Mouse (Mus musculus) liver, adult 2 months (tissue): ENCODE results near the gene Slc34a2. TPM values are rescaled to one million over a fixed set of nuclear protein-coding genes. Genes with fewer than 3 reads are reported as not detected.
A peak's percentile ranks its signal among the peaks of the same experiment; 100 is the strongest.

Source experiments
- DNase-seq: peaks from one replicate; pipeline ENCODE4 v3.0.0-alpha.2; 2011; ENCODE audit warnings: low read depth, low spot score; ENCODE audit errors: extremely low read depth
- H3K27ac ChIP-seq: fragments of 200-500 bp; replicated peaks from 2 replicates; pipeline ENCODE4 v1.5.1; 2012; ENCODE audit warnings: low read depth, mild to moderate bottlenecking, control low read depth, inconsistent platforms, low read length; ENCODE audit not compliant: insufficient read depth
- H3K27me3 ChIP-seq: fragments of 200-500 bp; 2 replicates; pipeline ENCODE4 v1.6.1; 2012; ENCODE audit warnings: mild to moderate bottlenecking, moderate library complexity, low read length, inconsistent platforms; ENCODE audit not compliant: control insufficient read depth, insufficient read depth
- H3K36me3 ChIP-seq: fragments of 200-500 bp; 2 replicates; pipeline ENCODE4 v1.6.1; 2012; ENCODE audit warnings: low read length, inconsistent platforms; ENCODE audit not compliant: control insufficient read depth, insufficient read depth
- H3K4me1 ChIP-seq: fragments of 200-500 bp; 2 replicates; pipeline ENCODE4 v1.6.1; 2011; ENCODE audit warnings: low read length; ENCODE audit not compliant: control insufficient read depth, insufficient read depth
- H3K4me3 ChIP-seq: fragments of 200-500 bp; 2 replicates; pipeline ENCODE4 v1.5.1; 2011; ENCODE audit warnings: low read depth, mild to moderate bottlenecking, control low read depth, low read length, moderate library complexity; ENCODE audit not compliant: insufficient read depth
- H3K79me2 ChIP-seq: fragments of 200-500 bp; 2 replicates; pipeline ENCODE4 v1.6.1; 2012; ENCODE audit warnings: inconsistent platforms, mild to moderate bottlenecking, low read length, moderate library complexity; ENCODE audit not compliant: control insufficient read depth, insufficient read depth
- H3K9ac ChIP-seq: fragments of 200-500 bp; 2 replicates; pipeline ENCODE4 v1.6.1; 2012; ENCODE audit warnings: low read depth, mild to moderate bottlenecking, control low read depth, inconsistent platforms, low read length
- CTCF ChIP-seq: fragments of 200-500 bp; IDR thresholded peaks from 2 replicates; pipeline ENCODE4 v1.5.1; 2011; ENCODE audit warnings: low read depth, low read length, control low read depth
- POLR2A ChIP-seq: fragments of 200-500 bp; IDR thresholded peaks from 2 replicates; pipeline ENCODE4 v1.6.1; 2011; ENCODE audit warnings: low read length, control low read depth; ENCODE audit not compliant: insufficient read depth; ENCODE audit errors: extremely low read depth
- WGBS: fragments of 180-500 bp; shearing (Covaris S2); methylation state at CpG from one replicate; pipeline ENCODE4 v1.1.7; 2018; 5-methylcytosine and 5-hydroxymethylcytosine counted together
- polyA plus RNA-seq: library from polyadenylated mRNA; depleted of rRNA; stranded (reverse); fragments of >200 nt; gene quantifications from 2 replicates; pipeline ENCODE4 v1.2.3, GENCODE M21; 2012; rRNA removed
- total RNA-seq: library from RNA; depleted of rRNA; stranded (reverse); fragments of >200 nt; gene quantifications from 2 replicates; pipeline ENCODE4 v1.2.3, GENCODE M21; 2014; rRNA removed

The Slc34a2 gene
- total RNA-seq, result 0.18 and 0.27 TPM in 2 replicates
- 1.4 and 1.7 TPM in 2 replicates for polyA plus RNA-seq

GRCm38 (mm10) chr5:53037781-53038180 lies at the start of gene Slc34a2:
Gene Slc34a2, plus strand, starts transcription at chr5:53038081.
- Histone ChIP-seq H3K36me3 (no peaks in the 10 kb centered on the region), H3K27me3 (no peaks in the 10 kb centered on the region), H3K9ac (no peak within 1 kb of the TSS), H3K4me3 (no peak within 1 kb of the TSS), H3K79me2 (no peaks in the 10 kb centered on the region), H3K27ac (no peak within 1 kb of the TSS), H3K4me1 (peaks cover 8% of the 10 kb centered on the region)
- no peak for DNase-seq
- 96% methylated on average over 3 of the region's 3 CpGs for WGBS
- TF ChIP-seq CTCF, result no peak
- TF ChIP-seq POLR2A, result no peak

- WGBS, result 14% methylated on average over 8 of the region's 8 CpGs
- Histone ChIP-seq H3K27ac (peak overlapping the region; percentile 62), H3K79me2 (peaks cover 17% of the 10 kb centered on the region), H3K36me3 (peaks cover 20% of the 10 kb centered on the region; the same call in 1 of the 2 replicates), H3K27me3 (no peaks in the 10 kb centered on the region), H3K9ac (peak overlapping the region; percentile 73), H3K4me3 (peak overlapping the region; percentile 64), H3K4me1 (peaks cover 48% of the 10 kb centered on the region)
- TF ChIP-seq CTCF (no peak), POLR2A (no peak)
- peak; percentile 94 for DNase-seq
These were observed 47.1 kb upstream of the Slc34a2 start for GRCm38 (mm10) chr5:52990687-52991341.

GRCm38 (mm10) chr5:52992210-52992897 lies 45.5 kb upstream of the Slc34a2 start:
- 25% methylated on average over 11 of the region's 11 CpGs for WGBS
- peaks cover 43% of the 10 kb centered on the region for H3K4me1 ChIP-seq
- peak overlapping the region; percentile 88 for H3K27ac ChIP-seq
- peaks cover 11% of the 10 kb centered on the region; the same call in 1 of the 2 replicates for H3K36me3 ChIP-seq
- H3K4me3 ChIP-seq, result peak overlapping the region; percentile 64
- no peaks in the 10 kb centered on the region for H3K27me3 ChIP-seq
- peaks cover 13% of the 10 kb centered on the region for H3K79me2 ChIP-seq
- peak overlapping the region; percentile 73 for H3K9ac ChIP-seq
- peak; percentile 95 for DNase-seq
- TF ChIP-seq POLR2A (no peak), CTCF (no peak)

DNA sequence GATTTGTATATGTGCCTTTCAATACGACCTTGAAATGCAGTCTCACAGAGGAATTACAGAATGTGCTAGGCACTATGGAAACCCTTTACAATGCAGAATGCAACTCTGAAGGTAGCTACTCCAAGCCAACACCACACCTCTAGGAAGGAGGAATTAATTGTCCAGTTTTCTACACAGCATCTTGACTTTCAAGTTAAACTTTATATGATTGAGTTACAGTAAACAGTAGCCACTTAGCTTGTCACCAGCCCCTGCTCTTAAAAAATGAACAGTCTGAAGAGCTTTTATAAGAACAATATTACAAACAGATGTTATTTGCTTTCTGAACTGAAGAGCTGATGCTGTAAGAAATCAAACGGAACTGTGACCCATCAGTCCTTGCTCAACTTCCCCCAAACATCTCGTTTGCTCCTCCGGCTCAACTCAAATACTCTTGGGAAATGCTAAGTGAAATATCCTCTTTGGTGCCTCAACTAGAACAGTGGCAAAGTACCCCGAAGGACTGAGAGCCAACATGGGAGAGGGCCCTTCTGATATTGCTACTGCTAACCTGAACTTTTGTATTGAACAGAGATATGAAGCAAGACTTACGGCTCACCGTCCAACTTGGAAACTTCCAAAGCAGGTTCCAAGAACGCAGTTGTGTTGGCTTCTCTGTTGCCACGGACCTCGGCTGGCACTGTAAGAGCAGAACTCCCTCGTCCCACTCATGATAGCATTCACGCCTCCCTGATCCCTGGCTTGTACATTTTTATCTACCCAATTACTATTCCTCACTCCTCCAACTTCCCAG lies 44.2 kb upstream of the Slc34a2 start:
- peak overlapping the region; percentile 3; the same call in 1 of the 2 replicates for H3K9ac ChIP-seq
- peaks cover 39% of the 10 kb centered on the region for H3K4me1 ChIP-seq
- H3K36me3 ChIP-seq, result peaks cover 5% of the 10 kb centered on the region; the same call in 1 of the 2 replicates
- DNase-seq, result peak; percentile 93
- H3K79me2 ChIP-seq, result peaks cover 8% of the 10 kb centered on the region
- TF ChIP-seq POLR2A (no peak), CTCF (no peak)
- H3K27me3 ChIP-seq, result no peaks in the 10 kb centered on the region
- no peak overlapping the region for H3K4me3 ChIP-seq
- WGBS, result 21% methylated on average over 12 of the region's 12 CpGs
- peak overlapping the region; percentile 78 for H3K27ac ChIP-seq

GRCm38 (mm10) chr5:52995461-52995860 lies 42.4 kb upstream of the Slc34a2 start:
- no peak for DNase-seq
- H3K36me3 ChIP-seq, result no peaks in the 10 kb centered on the region
- H3K27ac ChIP-seq, result no peak overlapping the region
- H3K79me2 ChIP-seq, result peaks cover 5% of the 10 kb centered on the region
- H3K27me3 ChIP-seq, result no peaks in the 10 kb centered on the region
- H3K9ac ChIP-seq, result no peak overlapping the region
- no peak overlapping the region for H3K4me3 ChIP-seq
- peaks cover 45% of the 10 kb centered on the region for H3K4me1 ChIP-seq
- 87% methylated on average over 4 of the region's 4 CpGs for WGBS
- TF ChIP-seq CTCF, result no peak
- TF ChIP-seq POLR2A, result no peak
